Mouse (Mus musculus): ENCODE results near the gene Gm11213.

- TF ChIP-seq CTCF (conservative IDR thresholded peaks at IDR 0.05; ENCODE audit: low read length), result peak; percentile 45
- no peak for TF ChIP-seq POU5F1 (IDR thresholded peaks at IDR 0.05; ENCODE audit: borderline replicate concordance, low read length)
- no peak for TF ChIP-seq NANOG (IDR thresholded peaks at IDR 0.05; ENCODE audit: borderline replicate concordance, low read length)
Observed at GRCm38 (mm10) chr4:63622378-63622835, 17.3 kb upstream of the Gm11213 start, which contains the start of gene Tex48.

Data from E14TG2a.4 (cell line).